ENCODE assay signal across 8 mouse cellular contexts in genomic region chr4:82400536-82400935, GRCm38 (mm10).
DNase-seq lines count a peak whose midpoint lies in the region; ATAC-seq and TF ChIP-seq lines count a peak whose summit lies in the region.

No protein-coding gene starts in this region.

- intact Hi-C loops in left cerebral cortex, postnatal 36 days (cut with DNase I): no loop called here

- TF ChIP-seq CTCF in Patski (IDR thresholded peaks at IDR 0.05): no peak
- TF ChIP-seq CTCF in kidney, postnatal 0 days (IDR thresholded peaks at IDR 0.05; ENCODE audit: low read depth): no peak

- ATAC-seq in Patski: peak; percentile 64
- ATAC-seq in heart, embryonic 11.5 days (replicated peaks; ENCODE audit: insufficient number of reproducible peaks, low FRiP score, low TSS enrichment): no peak
- ATAC-seq in kidney, postnatal 0 days (replicated peaks; ENCODE audit: low FRiP score, low read depth): 0 out of 2 replicates have a peak, but pooled peaks have one; percentile 46
- no peak for ATAC-seq in midbrain, embryonic 14.5 days (ENCODE audit: low FRiP score, low TSS enrichment)

- H3K4me2 ChIP-seq in heart, embryonic 11.5 days: no peak overlapping the region
- 0 out of 2 replicates have a peak overlapping the region, but pooled peaks have one; percentile 23 for H3K4me2 ChIP-seq in kidney, postnatal 0 days (ENCODE audit: low read length)
- no peak overlapping the region for H3K4me2 ChIP-seq in midbrain, embryonic 14.5 days (ENCODE audit: low read length)

- in situ Hi-C loops in Patski (cut with MboI; ENCODE audit: low pct_unique_long_range_greater_than_20kb): no loop called here

- DNase-seq in 3134 (ENCODE audit: extremely low read depth, insufficient read length, low spot score): peak; percentile 76
- peak; percentile 49 for DNase-seq in Patski (ENCODE audit: low read depth, low spot score)
- DNase-seq in kidney, postnatal 0 days (ENCODE audit: low spot score): peak; percentile 60
- DNase-seq in midbrain, embryonic 14.5 days: no peak
- DNase-seq in left cerebral cortex, postnatal 36 days (ENCODE audit: low spot score in 2 of 2): no peak
- DNase-seq in left cerebral cortex, adult 8-10 months (ENCODE audit: low spot score in 2 of 2): no peak
- DNase-seq in urinary bladder, postnatal 10 days (ENCODE audit: low spot score): no peak

- H3K36me3 ChIP-seq in heart, embryonic 11.5 days (ENCODE audit: control insufficient read depth, insufficient read depth, low read length): no peaks in the 10 kb centered on the region
- H3K36me3 ChIP-seq in kidney, postnatal 0 days (ENCODE audit: insufficient read depth, low read length): no peaks in the 10 kb centered on the region
- H3K36me3 ChIP-seq in midbrain, embryonic 14.5 days (ENCODE audit: control insufficient read depth, insufficient read depth, low read length): no peaks in the 10 kb centered on the region

- H3K9ac ChIP-seq in heart, embryonic 11.5 days (ENCODE audit: low read depth, low read length): no peak overlapping the region
- no peak overlapping the region for H3K9ac ChIP-seq in kidney, postnatal 0 days (ENCODE audit: low read depth, low read length)
- H3K9ac ChIP-seq in midbrain, embryonic 14.5 days (replicated peaks; ENCODE audit: low read length): no peak overlapping the region

- no peaks in the 10 kb centered on the region for H3K9me3 ChIP-seq in heart, embryonic 11.5 days (replicated peaks; ENCODE audit: control insufficient read depth, low read length)
- no peaks in the 10 kb centered on the region for H3K9me3 ChIP-seq in kidney, postnatal 0 days (replicated peaks; ENCODE audit: low read length)
- no peaks in the 10 kb centered on the region for H3K9me3 ChIP-seq in midbrain, embryonic 14.5 days (ENCODE audit: control insufficient read depth, low read length)

- H3K4me1 ChIP-seq in heart, embryonic 11.5 days (ENCODE audit: control insufficient read depth, insufficient read depth, low read length): peaks cover 44% of the 10 kb centered on the region
- H3K4me1 ChIP-seq in kidney, postnatal 0 days (replicated peaks; ENCODE audit: insufficient read depth, low read length): peaks cover 4% of the 10 kb centered on the region; the same call in 1 of the 2 replicates
- H3K4me1 ChIP-seq in midbrain, embryonic 14.5 days (ENCODE audit: control insufficient read depth, insufficient read depth, low read length): peaks cover 24% of the 10 kb centered on the region

- H3K27me3 ChIP-seq in Patski: no peaks in the 10 kb centered on the region
- H3K27me3 ChIP-seq in heart, embryonic 11.5 days (ENCODE audit: control insufficient read depth, insufficient read depth, low read length): no peaks in the 10 kb centered on the region
- no peaks in the 10 kb centered on the region for H3K27me3 ChIP-seq in kidney, postnatal 0 days (ENCODE audit: insufficient read depth, low read length)
- H3K27me3 ChIP-seq in midbrain, embryonic 14.5 days (ENCODE audit: control insufficient read depth, insufficient read depth, low read length): no peaks in the 10 kb centered on the region

- H3K27ac ChIP-seq in heart, embryonic 11.5 days (ENCODE audit: low read depth, low read length): 0 out of 2 replicates have a peak overlapping the region, but pooled peaks have one; percentile 36
- 0 out of 2 replicates have a peak overlapping the region, but pooled peaks have one; percentile 11 for H3K27ac ChIP-seq in kidney, postnatal 0 days
- peak overlapping the region; percentile 38; the same call in 1 of the 2 replicates for H3K27ac ChIP-seq in midbrain, embryonic 14.5 days (replicated peaks; ENCODE audit: low read depth, low read length)

- POLR2A ChIA-PET in Patski (lab: Charles Lee): interaction anchor here (0.6 to 1.1 kb wide), 3 partner anchors 55 to 264 kb away, joined by 3 to 9 read pairs (median 4); no protein-coding TSS in a partner anchor

- CTCF ChIA-PET in Patski (lab: Charles Lee): interaction anchor here (1.1 to 1.5 kb wide), 5 partner anchors 8 to 20 kb away, joined by 3 to 4 read pairs (median 3); no protein-coding TSS in a partner anchor

- H3K4me3 ChIP-seq in heart, embryonic 11.5 days (ENCODE audit: low read depth, low read length): no peak overlapping the region
- H3K4me3 ChIP-seq in kidney, postnatal 0 days (replicated peaks; ENCODE audit: low read depth, low read length): no peak overlapping the region
- no peak overlapping the region for H3K4me3 ChIP-seq in midbrain, embryonic 14.5 days (replicated peaks; ENCODE audit: low read depth, low read length)

- WGBS in heart, embryonic 11.5 days (ENCODE audit: insufficient replicate concordance): 19% methylated on average over 5 of the region's 5 CpGs
- WGBS in kidney, postnatal 0 days: 18% methylated on average over 5 of the region's 5 CpGs
- WGBS in midbrain, embryonic 14.5 days: 13% methylated on average over 5 of the region's 5 CpGs

Comparison
In these comparisons a context has a peak if more than half of its experiments do, and no peak if none do; other contexts are left out.
1. DNase-seq: peak in 3134 (single experiment), Patski (single experiment) and kidney, postnatal 0 days (single experiment); none in midbrain, embryonic 14.5 days (single experiment), left cerebral cortex, postnatal 36 days (0 of 2), left cerebral cortex, adult 8-10 months (0 of 2) and urinary bladder, postnatal 10 days (single experiment).
2. ATAC-seq: peak in Patski (single experiment) and kidney, postnatal 0 days (single experiment); none in heart, embryonic 11.5 days (single experiment) and midbrain, embryonic 14.5 days (single experiment).
3. Peak in every context shown above with its lines, with median percentiles within 50 percentile points of each other: H3K27ac ChIP-seq.